Mouse (Mus musculus) hindbrain, embryonic 11.5 days (tissue): ENCODE results near the gene Prrt4. TPM values are rescaled to one million over a fixed set of nuclear protein-coding genes. Genes with fewer than 3 reads are reported as not detected.
A peak's percentile ranks its signal among the peaks of the same experiment; 100 is the strongest.

ENCODE experiments used
- ATAC-seq: fragments of 200-750 bp; cut with Nextera tagmentation; 2 replicates; pipeline ENCODE4 v1.8.0; 2017; ENCODE audit warnings: mild to moderate bottlenecking, moderate TSS enrichment, moderate library complexity; ENCODE audit not compliant: low FRiP score
- DNase-seq: peaks from one replicate; pipeline ENCODE4 v3.0.0-alpha.2; 2015; ENCODE audit warnings: low spot score
- H3K27ac ChIP-seq: fragments of 300-500 bp; sonication (generic); 2 replicates; pipeline ENCODE4 v1.5.1; 2014; ENCODE audit warnings: mild to moderate bottlenecking, low read depth, low read length
- H3K27me3 ChIP-seq: fragments of 300-500 bp; sonication (generic); 2 replicates; pipeline ENCODE4 v1.6.1; 2014; ENCODE audit warnings: mild to moderate bottlenecking, low read length, moderate library complexity, mixed read lengths; ENCODE audit not compliant: control insufficient read depth, insufficient read depth
- H3K36me3 ChIP-seq: fragments of 300-500 bp; sonication (generic); 2 replicates; pipeline ENCODE4 v1.6.1; 2014; ENCODE audit warnings: mild to moderate bottlenecking, low read length, moderate library complexity, mixed read lengths; ENCODE audit not compliant: control insufficient read depth, insufficient read depth
- H3K4me1 ChIP-seq: fragments of 300-500 bp; sonication (generic); replicated peaks from 2 replicates; pipeline ENCODE4 v1.6.1; 2014; ENCODE audit warnings: low read length, mixed read lengths; ENCODE audit not compliant: control insufficient read depth, insufficient read depth
- H3K4me2 ChIP-seq: fragments of 300-500 bp; sonication (generic); replicated peaks from 2 replicates; pipeline ENCODE4 v1.6.1; 2014; ENCODE audit warnings: mild to moderate bottlenecking, low read depth, low read length
- H3K4me3 ChIP-seq: fragments of 300-500 bp; sonication (generic); 2 replicates; pipeline ENCODE4 v1.5.1; 2014; ENCODE audit warnings: low read depth, low read length
- H3K9ac ChIP-seq: fragments of 300-500 bp; sonication (generic); 2 replicates; pipeline ENCODE4 v1.6.1; 2014; ENCODE audit warnings: low read depth, low read length
- H3K9me3 ChIP-seq: fragments of 300-500 bp; sonication (generic); 2 replicates; pipeline ENCODE4 v1.6.1; 2016; ENCODE audit warnings: low read length; ENCODE audit not compliant: control insufficient read depth
- WGBS: fragments of 180-500 bp; shearing (Covaris S2); extraction: QIAGEN DNeasy Blood & Tissue Kit; methylation state at CpG from one replicate; pipeline ENCODE4 v1.1.7; 2014; 5-methylcytosine and 5-hydroxymethylcytosine counted together
- polyA plus RNA-seq: library from polyadenylated mRNA; unstranded; fragments of >200 nt; fragmentation: Nextera tagmentation; extraction: Ambion mirVana; gene quantifications from 2 replicates; pipeline ENCODE4 v1.2.1, GENCODE M21; 2014

Prrt4 gene
- polyA plus RNA-seq, 1 experiment from 2014 or later = 0.60 TPM

- Histone ChIP-seq H3K9me3 (no peaks in the 10 kb centered on the region), H3K4me1 (no peaks in the 10 kb centered on the region), H3K9ac (no peak overlapping the region), H3K27ac (no peak overlapping the region), H3K4me3 (no peak overlapping the region), H3K27me3 (no peaks in the 10 kb centered on the region), H3K4me2 (no peak overlapping the region), H3K36me3 (0 out of 2 replicates have a peak, but pooled peaks cover 2% of the 10 kb centered on the region)
- ATAC-seq (no peak), DNase-seq (no peak)
- 83% methylated on average over 5 of the region's 5 CpGs for WGBS
Observed at GRCm38 (mm10) chr6:29147407-29148010, 31.9 kb downstream of the Prrt4 start.

- no peak overlapping the region for H3K4me2 ChIP-seq
- no peak overlapping the region for H3K4me3 ChIP-seq
- H3K4me1 ChIP-seq = no peaks in the 10 kb centered on the region
- 80% methylated on average over 7 of the region's 7 CpGs for WGBS
- no peaks in the 10 kb centered on the region for H3K9me3 ChIP-seq
- H3K27me3 ChIP-seq = no peaks in the 10 kb centered on the region
- no peak for ATAC-seq
- H3K36me3 ChIP-seq = no peaks in the 10 kb centered on the region
- no peak overlapping the region for H3K9ac ChIP-seq
- H3K27ac ChIP-seq = no peak overlapping the region
- no peak for DNase-seq
Observed at GRCm38 (mm10) chr6:29146641-29147040, 32.7 kb downstream of the Prrt4 start.

DNA sequence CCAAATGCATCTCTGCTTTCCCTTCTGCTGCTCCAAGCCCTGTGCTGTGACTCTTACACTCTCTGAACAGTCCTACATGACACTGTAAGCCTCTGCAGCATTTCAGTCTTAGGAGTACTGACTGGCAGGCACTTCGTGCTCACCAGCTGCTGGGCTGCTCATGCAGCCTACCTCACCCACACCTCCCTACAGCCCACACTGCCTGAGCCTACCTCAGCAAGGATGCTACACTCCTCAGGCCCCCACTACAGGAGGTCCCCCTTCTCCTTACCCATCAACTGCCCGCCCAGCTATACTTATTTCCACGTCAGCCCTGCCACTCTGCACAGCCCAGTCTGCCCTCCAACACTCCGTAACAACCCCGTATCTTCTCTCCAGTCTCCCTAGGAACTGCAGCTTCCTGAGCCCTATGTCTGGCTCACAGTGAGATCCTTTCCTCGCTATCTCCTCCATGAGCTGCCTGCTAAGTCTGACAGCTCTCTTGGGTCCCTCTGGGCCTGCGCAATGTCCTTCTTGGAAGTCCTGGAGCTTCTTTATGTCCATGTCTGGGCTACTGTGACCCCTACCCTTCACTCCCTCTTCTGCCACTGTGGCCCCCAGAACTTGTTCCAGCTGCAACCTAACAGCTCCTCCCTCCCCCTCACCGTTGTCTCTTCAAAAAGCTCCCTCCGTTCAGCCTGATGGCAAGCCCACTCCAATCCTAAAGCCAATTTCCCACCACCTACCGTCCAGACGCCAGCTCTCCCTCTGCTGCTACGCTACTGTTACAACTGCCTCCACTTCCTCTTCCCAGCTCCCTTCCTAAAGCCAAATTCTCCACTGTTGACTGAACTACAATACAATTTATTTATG is 33.7 kb downstream of the Prrt4 start:
- no peak for ATAC-seq
- WGBS = 80% methylated on average over 12 of the region's 12 CpGs
- H3K36me3 ChIP-seq = no peaks in the 10 kb centered on the region

DNA sequence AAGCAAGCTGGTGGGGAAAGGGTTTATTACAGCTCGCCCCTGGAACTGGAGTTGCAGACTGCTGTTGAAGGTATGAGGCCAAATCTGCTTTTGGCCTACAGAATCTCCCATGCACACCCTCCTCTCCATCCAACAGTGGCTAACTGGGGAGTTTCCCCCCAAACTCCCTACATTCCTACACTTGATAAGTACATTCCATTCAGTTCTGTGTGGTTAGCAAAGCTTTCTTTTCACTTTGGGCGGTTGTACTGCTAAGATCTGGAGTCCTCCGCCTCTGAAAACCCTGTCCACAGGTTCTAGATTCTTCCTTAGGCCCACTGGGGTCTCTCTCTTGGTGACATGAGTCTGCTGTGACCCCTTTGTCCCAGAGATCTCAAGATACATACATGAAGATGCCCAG is 34.4 kb downstream of the Prrt4 start:
- H3K27ac ChIP-seq = no peak overlapping the region
- H3K9me3 ChIP-seq = no peaks in the 10 kb centered on the region
- H3K9ac ChIP-seq = no peak overlapping the region
- no peak overlapping the region for H3K4me3 ChIP-seq
- H3K4me2 ChIP-seq = no peak overlapping the region
- no peaks in the 10 kb centered on the region for H3K36me3 ChIP-seq
- no peaks in the 10 kb centered on the region for H3K27me3 ChIP-seq
- 91% methylated on average over 3 of the region's 3 CpGs for WGBS
- ATAC-seq (no peak), DNase-seq (no peak)
- H3K4me1 ChIP-seq = no peaks in the 10 kb centered on the region

More for the DNA sequence above, 33.7 kb downstream of the Prrt4 start:
- Histone ChIP-seq H3K27ac (no peak overlapping the region), H3K4me3 (no peak overlapping the region), H3K9ac (no peak overlapping the region), H3K9me3 (no peaks in the 10 kb centered on the region), H3K4me2 (no peak overlapping the region), H3K4me1 (no peaks in the 10 kb centered on the region), H3K27me3 (no peaks in the 10 kb centered on the region)
- no peak for DNase-seq

- H3K4me3 ChIP-seq = no peak overlapping the region
- ATAC-seq = no peak
- peak; percentile 76 for DNase-seq
- no peaks in the 10 kb centered on the region for H3K36me3 ChIP-seq
- H3K4me1 ChIP-seq = no peaks in the 10 kb centered on the region
- H3K27me3 ChIP-seq = no peaks in the 10 kb centered on the region
- H3K9me3 ChIP-seq = no peaks in the 10 kb centered on the region
- H3K4me2 ChIP-seq = no peak overlapping the region
- H3K27ac ChIP-seq = no peak overlapping the region
- 41% methylated on average over 5 of the region's 5 CpGs for WGBS
- H3K9ac ChIP-seq = no peak overlapping the region
Observed at GRCm38 (mm10) chr6:29143608-29144007, 35.8 kb downstream of the Prrt4 start.

- H3K36me3 ChIP-seq = no peaks in the 10 kb centered on the region
- no peak overlapping the region for H3K4me3 ChIP-seq
- no peak for ATAC-seq
- 99% methylated on average over 9 of the region's 9 CpGs for WGBS
- no peaks in the 10 kb centered on the region for H3K27me3 ChIP-seq
- no peak overlapping the region for H3K9ac ChIP-seq
- H3K4me1 ChIP-seq = no peaks in the 10 kb centered on the region
- DNase-seq = no peak
- no peak overlapping the region for H3K4me2 ChIP-seq
- H3K27ac ChIP-seq = no peak overlapping the region
- no peaks in the 10 kb centered on the region for H3K9me3 ChIP-seq
Observed at GRCm38 (mm10) chr6:29137441-29137840, 41.9 kb downstream of the Prrt4 start.

GRCm38 (mm10) chr6:29133100-29133499 is 46.3 kb downstream of the Prrt4 start:
- H3K27me3 ChIP-seq = no peaks in the 10 kb centered on the region
- no peaks in the 10 kb centered on the region for H3K4me1 ChIP-seq
- H3K4me2 ChIP-seq = no peak overlapping the region
- no peaks in the 10 kb centered on the region for H3K9me3 ChIP-seq
- H3K27ac ChIP-seq = no peak overlapping the region
- no peak overlapping the region for H3K9ac ChIP-seq
- ATAC-seq (no peak), DNase-seq (no peak)
- 0 out of 2 replicates have a peak, but pooled peaks cover 5% of the 10 kb centered on the region for H3K36me3 ChIP-seq
- 93% methylated on average over 9 of the region's 9 CpGs for WGBS
- H3K4me3 ChIP-seq = no peak overlapping the region

- DNase-seq (no peak), ATAC-seq (no peak)
- H3K36me3 ChIP-seq = 0 out of 2 replicates have a peak, but pooled peaks cover 10% of the 10 kb centered on the region
- 97% methylated on average over 7 of the region's 7 CpGs for WGBS
- H3K4me2 ChIP-seq = no peak overlapping the region
- H3K4me3 ChIP-seq = no peak overlapping the region
- no peaks in the 10 kb centered on the region for H3K27me3 ChIP-seq
- no peak overlapping the region for H3K9ac ChIP-seq
- H3K9me3 ChIP-seq = no peaks in the 10 kb centered on the region
- no peaks in the 10 kb centered on the region for H3K4me1 ChIP-seq
- no peak overlapping the region for H3K27ac ChIP-seq
Observed at GRCm38 (mm10) chr6:29126878-29127426, 52.4 kb downstream of the Prrt4 start.
